ENCODE assay signal across 10 mouse cellular contexts in genomic region chr3:138248746-138249145, GRCm38 (mm10). TPM values are rescaled to one million over a fixed set of nuclear protein-coding genes. Genes with fewer than 3 reads are reported as not detected.
A peak's percentile ranks its signal among the peaks of the same experiment; 100 is the strongest.
DNase-seq lines count a peak whose midpoint lies in the region; ATAC-seq and TF ChIP-seq lines count a peak whose summit lies in the region.
"Had no signal": no experiment of that assay in that cellular context is flagged by ENCODE, and none has a peak within 500 bp of the region (broad histone marks: within the 10 kb centered on the region; RNA-seq: fewer than 3 reads in every experiment).

No protein-coding gene starts in this region.

- TF ChIP-seq CTCF in lung, embryonic 14.5 days (IDR thresholded peaks at IDR 0.05; ENCODE audit: low read depth), result no peak

- WGBS in lung, embryonic 14.5 days, result 64% methylated on average over 8 of the region's 8 CpGs

- ATAC-seq in lung, embryonic 14.5 days (ENCODE audit: insufficient read depth), result peak; percentile 82

- no peak overlapping the region for H3K4me3 ChIP-seq in lung, embryonic 14.5 days (ENCODE audit: low read depth, low read length)
- H3K4me3 ChIP-seq: erythroblast, embryonic 14.5 days had no signal

- DNase-seq in urinary bladder, postnatal 14 days (ENCODE audit: low spot score), result peak; percentile 63
- DNase-seq in urinary bladder, postnatal 10 days (ENCODE audit: low spot score), result no peak
- DNase-seq in heart, postnatal 36 days, result peak; percentile 61 to 66
- peak; percentile 74 for DNase-seq in lung, embryonic 14.5 days
- DNase-seq in left cerebral cortex, postnatal 36 days (ENCODE audit: low spot score in 2 of 2), result no peak
- DNase-seq in left cerebral cortex, postnatal 10 days (ENCODE audit: extremely low spot score in 1 of 2, low spot score in 2 of 2), result no peak
- no peak for DNase-seq in thymus, postnatal 0 days (ENCODE audit: low spot score)

- no peak overlapping the region for H3K4me2 ChIP-seq in lung, embryonic 14.5 days

- intact Hi-C loops in heart, postnatal 36 days (cut with DNase I), result loop anchor here (2.0 kb wide), 1 partner anchor 28 kb away; no protein-coding TSS in a partner anchor
- intact Hi-C loops in left cerebral cortex, postnatal 36 days (cut with DNase I), result no loop called here
- intact Hi-C loops in left cerebral cortex, postnatal 10 days (cut with DNase I), result no loop called here

- 0 out of 2 replicates have a peak, but pooled peaks cover 3% of the 10 kb centered on the region for H3K4me1 ChIP-seq in lung, embryonic 14.5 days (ENCODE audit: insufficient read depth)

- no peak overlapping the region for H3K9ac ChIP-seq in lung, embryonic 14.5 days

- no peaks in the 10 kb centered on the region for H3K9me3 ChIP-seq in lung, embryonic 14.5 days (ENCODE audit: low read depth, low read length)

- no peaks in the 10 kb centered on the region for H3K27me3 ChIP-seq in lung, embryonic 14.5 days (ENCODE audit: insufficient read depth, low read length)

- no peaks in the 10 kb centered on the region for H3K36me3 ChIP-seq in lung, embryonic 14.5 days (ENCODE audit: insufficient read depth)

- no peak overlapping the region for H3K27ac ChIP-seq in lung, embryonic 14.5 days (ENCODE audit: low read depth)

RNA-seq across cellular contexts. Expression of gene Adh1, which starts 12.0 kb away (rescaled TPM):
- 10 to 100 TPM; 36.9 to 67.4 TPM for total RNA-seq in heart, postnatal 36 days (2021)
- 883 and 968 TPM in 2 replicates for polyA plus RNA-seq in lung, embryonic 14.5 days (2014; fragmentation: Nextera tagmentation; extraction: Ambion mirVana)
- total RNA-seq in left cerebral cortex, postnatal 36 days (2021), result under 1 TPM; 0.50 to 0.99 TPM
- 1 to 10 TPM; 2.0 to 3.4 TPM for total RNA-seq in left cerebral cortex, postnatal 10 days (2021)
- polyA plus RNA-seq in thymus, postnatal 0 days (2015; fragmentation: Nextera tagmentation; extraction: Ambion mirVana), result 6.9 and 8.0 TPM in 2 replicates
- total RNA-seq: megakaryocyte progenitor cell, adult 5-6 weeks had no signal
- polyA plus RNA-seq: erythroblast, embryonic 14.5 days had no signal

RNA-seq across cellular contexts. Expression of gene Adh7, which starts 31.2 kb away (rescaled TPM):
- under 1 TPM; 0.11 to 0.17 TPM for total RNA-seq in heart, postnatal 36 days (2021)
- polyA plus RNA-seq in lung, embryonic 14.5 days (2014; fragmentation: Nextera tagmentation; extraction: Ambion mirVana), result 0.30 and 0.55 TPM in 2 replicates
- total RNA-seq in left cerebral cortex, postnatal 36 days (2021), result under 1 TPM; 0.10 to 0.11 TPM
- total RNA-seq in left cerebral cortex, postnatal 10 days (2021), result under 1 TPM; 0.10 to 0.49 TPM
- 0.18 and 0.44 TPM in 2 replicates for polyA plus RNA-seq in thymus, postnatal 0 days (2015; fragmentation: Nextera tagmentation; extraction: Ambion mirVana)
- total RNA-seq: megakaryocyte progenitor cell, adult 5-6 weeks had no signal
- polyA plus RNA-seq: erythroblast, embryonic 14.5 days had no signal

RNA-seq across cellular contexts. Expression of gene 4930579F01Rik, which starts 55.1 kb away (rescaled TPM):
- not detected for total RNA-seq in heart, postnatal 36 days (2021)
- 0.37 TPM in 1 of 2 replicates, not detected in the other for polyA plus RNA-seq in lung, embryonic 14.5 days (2014; fragmentation: Nextera tagmentation; extraction: Ambion mirVana)
- total RNA-seq in left cerebral cortex, postnatal 36 days (2021), result not detected
- not detected for total RNA-seq in left cerebral cortex, postnatal 10 days (2021)
- not detected in 2 replicates for polyA plus RNA-seq in thymus, postnatal 0 days (2015; fragmentation: Nextera tagmentation; extraction: Ambion mirVana)
- total RNA-seq: megakaryocyte progenitor cell, adult 5-6 weeks had no signal
- polyA plus RNA-seq: cortical plate, adult 2 months; erythroblast, embryonic 14.5 days had no signal

Comparison
In these comparisons a context has a peak if more than half of its experiments do, and no peak if none do; other contexts are left out.
1. DNase-seq: peak in urinary bladder, postnatal 14 days (single experiment), heart, postnatal 36 days (2 of 2) and lung, embryonic 14.5 days (single experiment); none in urinary bladder, postnatal 10 days (single experiment), left cerebral cortex, postnatal 36 days (0 of 2), left cerebral cortex, postnatal 10 days (0 of 2) and thymus, postnatal 0 days (single experiment).
2. RNA of gene Adh1, which starts 12.0 kb away (total RNA-seq): 36.9 to 67.4 TPM in heart, postnatal 36 days; 2.0 to 3.4 TPM in left cerebral cortex, postnatal 10 days and 0.50 to 0.99 TPM in left cerebral cortex, postnatal 36 days; every median in the first group is over 4 times any median in the second.